Mouse (Mus musculus) urinary bladder, postnatal 10 days (tissue): Measurements from ENCODE around the gene Gna15.
A peak's percentile ranks its signal among the peaks of the same experiment; 100 is the strongest.

Source experiments
- DNase-seq: peaks from one replicate; pipeline ENCODE4 v3.0.0; 2022; ENCODE audit warnings: low spot score

Gene Gna15

GRCm38 (mm10) chr10:81467670-81468235 is 56.3 kb downstream of the Gna15 start:
- no peak for DNase-seq

DNA sequence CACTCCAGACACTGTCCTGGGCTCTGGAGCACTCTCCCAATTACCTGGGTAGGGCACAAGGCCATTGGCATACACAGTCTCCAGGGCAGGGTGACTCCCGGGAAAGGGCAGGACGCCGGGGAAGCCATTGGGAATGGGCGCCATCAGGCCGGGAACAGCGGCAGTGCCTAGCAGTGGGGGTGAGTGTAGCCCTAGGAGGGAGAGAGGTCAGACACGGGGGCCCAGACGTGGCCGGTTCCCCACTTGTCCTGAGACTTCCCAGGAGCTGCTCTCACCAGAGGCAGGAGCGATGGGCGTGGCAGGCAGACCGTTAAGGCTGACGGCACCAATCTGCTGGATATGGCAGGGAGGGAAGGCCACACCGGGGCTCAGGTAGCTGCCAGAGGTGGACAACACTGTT is 57.1 kb downstream of the Gna15 start:
- peak; percentile 6 for DNase-seq

DNA sequence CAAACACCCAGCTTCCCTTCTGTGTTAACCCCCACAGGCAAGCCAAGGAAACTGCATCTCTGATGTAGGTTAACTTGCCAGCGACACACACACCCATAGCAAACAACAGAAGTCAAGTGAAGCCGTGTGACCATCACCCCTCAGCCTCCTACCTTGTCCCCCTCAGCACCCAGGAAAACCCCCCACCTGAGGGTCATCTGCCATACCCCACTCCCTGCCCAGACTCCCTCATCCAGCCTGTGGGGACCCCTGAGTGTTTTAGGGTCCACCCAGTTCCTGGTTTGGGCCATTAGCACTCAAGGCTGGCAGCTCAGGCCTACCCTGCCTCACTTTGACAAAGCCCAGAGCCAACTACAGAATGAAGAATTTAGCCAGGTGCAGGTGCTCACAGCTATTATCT is 58.0 kb downstream of the Gna15 start:
- no peak for DNase-seq

DNA sequence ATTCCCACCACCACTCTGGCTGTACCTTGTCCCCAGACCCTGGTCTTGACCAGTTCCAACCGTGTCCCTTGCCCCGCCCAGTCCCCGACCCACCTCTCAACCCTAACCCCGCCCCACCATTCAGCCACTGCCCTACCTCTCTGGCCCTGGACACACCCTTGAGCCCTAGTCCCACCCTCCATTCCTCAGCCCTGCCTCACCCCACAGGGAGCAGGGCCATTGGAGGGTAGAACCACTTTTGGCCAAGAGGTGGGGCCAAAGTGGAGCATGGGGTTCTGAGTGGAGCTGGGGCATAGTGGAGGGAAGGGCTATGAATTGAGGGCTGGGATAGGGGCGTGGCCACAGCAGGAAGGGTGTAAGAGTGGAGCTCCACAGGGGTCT is 58.8 kb downstream of the Gna15 start:
- DNase-seq, result no peak

GRCm38 (mm10) chr10:81464405-81465264 is 59.4 kb downstream of the Gna15 start:
- no peak for DNase-seq

- no peak for DNase-seq
Observed at GRCm38 (mm10) chr10:81463531-81463930, 60.5 kb downstream of the Gna15 start.

- no peak for DNase-seq
Observed at GRCm38 (mm10) chr10:81462917-81463316, 61.1 kb downstream of the Gna15 start.

GRCm38 (mm10) chr10:81462415-81462804 is 61.6 kb downstream of the Gna15 start:
- no peak for DNase-seq

- DNase-seq, result no peak
Observed at GRCm38 (mm10) chr10:81461673-81462414, 62.2 kb downstream of the Gna15 start.

DNA sequence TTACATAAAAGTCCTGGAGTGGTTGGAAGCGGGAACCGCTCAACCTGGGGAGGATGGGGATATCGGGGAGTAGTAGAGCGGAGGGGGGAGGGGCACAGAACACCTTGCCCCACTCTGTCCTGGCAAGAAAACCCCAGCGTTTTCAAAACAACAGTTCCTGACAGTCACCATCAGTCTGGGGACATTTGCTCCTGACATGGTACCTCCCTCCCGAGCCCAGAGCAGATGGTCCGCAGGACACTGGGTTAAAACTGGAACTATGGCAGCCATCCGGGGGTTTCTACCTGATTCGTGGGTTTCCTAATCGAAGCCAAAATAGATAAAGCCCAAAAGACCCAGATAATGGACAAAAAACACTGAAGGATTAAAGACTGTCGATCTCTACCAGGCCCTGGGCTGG is 63.1 kb downstream of the Gna15 start:
- DNase-seq, result no peak

- DNase-seq, result no peak
Observed at GRCm38 (mm10) chr10:81460471-81460870, 63.6 kb downstream of the Gna15 start.

DNA sequence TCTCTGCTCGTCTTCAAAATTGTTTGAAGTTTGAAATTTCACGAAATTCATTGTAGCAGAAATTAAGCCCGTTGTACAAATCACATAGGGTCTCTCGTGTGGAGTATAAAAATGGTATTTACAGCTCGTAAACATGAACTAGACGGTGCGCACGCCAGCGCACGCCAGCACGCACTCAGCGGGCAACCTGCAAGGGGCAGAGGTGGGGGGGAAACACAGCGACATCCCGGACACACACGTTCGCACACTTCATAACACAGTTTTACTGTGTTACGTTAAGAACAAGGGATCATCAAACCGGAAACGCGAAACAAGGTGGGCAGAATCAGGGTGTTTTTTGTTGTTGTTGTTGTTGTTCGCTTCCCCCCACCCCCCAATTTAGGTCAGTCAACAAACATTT is 64.6 kb downstream of the Gna15 start:
- DNase-seq, result no peak

- no peak for DNase-seq
Observed at GRCm38 (mm10) chr10:81458267-81458666, 65.8 kb downstream of the Gna15 start.

- no peak for DNase-seq
Observed at GRCm38 (mm10) chr10:81457624-81458023, 66.4 kb downstream of the Gna15 start.

DNA sequence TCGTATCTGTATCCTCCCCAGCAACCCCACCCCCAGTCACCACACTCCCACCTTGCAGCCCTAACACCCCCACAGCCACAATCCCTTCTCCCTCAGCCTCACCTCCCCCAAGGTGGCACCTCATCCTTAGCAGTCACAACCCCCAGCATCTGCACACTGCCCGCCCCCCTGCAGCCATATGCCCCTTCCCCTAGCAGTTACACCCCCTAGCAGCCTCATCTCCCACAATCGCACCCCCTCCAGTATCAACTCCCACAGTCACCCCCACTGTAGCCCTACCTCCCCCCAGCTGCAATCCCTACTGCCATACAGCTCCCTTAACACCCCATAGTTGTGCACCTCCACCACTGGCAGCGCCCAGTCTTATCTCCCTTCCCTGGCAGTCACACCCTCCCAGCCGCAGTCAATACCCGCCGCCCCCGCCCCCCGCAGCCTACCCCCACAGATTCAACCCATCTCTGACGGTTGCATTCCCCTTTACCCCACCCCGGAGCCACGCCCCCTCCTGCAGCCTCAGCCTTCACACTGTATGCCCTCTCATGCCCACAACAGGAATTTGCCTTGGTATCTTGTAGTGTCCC is 67.0 kb downstream of the Gna15 start:
- no peak for DNase-seq

DNA sequence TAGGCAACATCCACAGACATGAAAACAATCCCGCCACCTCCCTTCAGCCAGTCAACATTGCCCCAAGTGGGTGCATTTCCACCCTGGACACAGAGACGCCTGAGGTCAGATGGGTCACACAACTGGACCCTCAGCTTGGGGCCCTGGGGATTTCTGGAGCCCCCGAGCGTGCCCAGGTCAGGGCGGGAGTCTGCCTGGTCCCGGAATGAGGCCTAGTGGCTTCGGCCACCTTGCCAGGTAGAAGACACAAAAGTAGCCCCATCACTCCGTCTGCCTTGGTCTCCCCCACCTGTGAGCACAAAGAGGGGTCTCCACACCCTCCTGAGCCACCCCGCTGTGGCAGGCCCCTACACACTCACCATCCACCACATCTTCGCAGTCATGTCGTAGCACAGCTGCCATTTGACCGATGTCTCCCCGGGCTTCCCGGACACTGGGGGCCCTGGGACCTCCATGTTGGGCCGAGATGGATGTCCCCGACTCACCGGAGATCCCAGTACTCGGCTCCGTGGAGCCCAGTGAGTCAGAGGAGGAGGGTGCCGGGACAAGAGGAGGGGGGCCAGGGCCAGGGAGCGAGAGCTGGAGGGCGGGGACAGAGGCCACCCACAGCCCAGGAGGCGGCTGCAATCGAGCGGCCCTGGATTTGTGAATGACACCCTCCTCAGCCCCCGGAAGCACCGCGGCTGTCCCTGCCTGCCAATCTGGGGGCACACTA is 68.7 kb downstream of the Gna15 start, which contains the start of gene Nfic:
Gene Nfic (minus strand): TSS at position 455 of the 715 bp plus-strand sequence.
- DNase-seq, result no peak

GRCm38 (mm10) chr10:81454106-81454505 is 69.9 kb downstream of the Gna15 start:
- DNase-seq, result no peak

- DNase-seq, result no peak
Observed at GRCm38 (mm10) chr10:81452947-81453288, 71.1 kb downstream of the Gna15 start.
